In genomic region chr11:106784476-106784875, GRCm38 (mm10) we compare ENCODE assay signal across 27 mouse cellular contexts. TPM values are rescaled to one million over a fixed set of nuclear protein-coding genes. Genes with fewer than 3 reads are reported as not detected.
DNase-seq lines count a peak whose midpoint lies in the region; ATAC-seq and TF ChIP-seq lines count a peak whose summit lies in the region.
"Had no signal": no experiment of that assay in that cellular context is flagged by ENCODE, and none has a peak within 500 bp of the region (broad histone marks: within the 10 kb centered on the region; RNA-seq: fewer than 3 reads in every experiment).

No protein-coding gene starts in this region.

- H3K27ac ChIP-seq in left cerebral cortex, adult 2 months, result no peak overlapping the region
- H3K27ac ChIP-seq: embryonic facial prominence, embryonic 12.5 days; embryonic facial prominence, embryonic 15.5 days; heart, adult 2 months; heart, embryonic 10.5 days; hindbrain, embryonic 10.5 days; hindbrain, embryonic 13.5 days; intestine, embryonic 15.5 days had no signal

- peak overlapping the region; percentile 16; the same call in 1 of the 2 replicates for H3K4me3 ChIP-seq in left cerebral cortex, adult 2 months
- H3K4me3 ChIP-seq: embryonic facial prominence, embryonic 12.5 days; heart, embryonic 10.5 days; hindbrain, embryonic 10.5 days; intestine, embryonic 15.5 days had no signal

- intact Hi-C loops in left cerebral cortex, adult 2 months (cut with DNase I), result no loop called here
- intact Hi-C loops in left cerebral cortex, postnatal 4 days (cut with DNase I), result no loop called here

- no peak for ATAC-seq in megakaryocyte progenitor cell, adult 5-6 weeks (replicated peaks; ENCODE audit: poor library complexity)
- ATAC-seq: activated CD4-positive, CD25-positive, alpha-beta regulatory T cell, adult 4 months; forebrain, embryonic 14.5 days; forebrain, postnatal 0 days; hindbrain, embryonic 16.5 days; intestine, embryonic 15.5 days had no signal

- DNase-seq in cerebellum, adult 9-10 months, result peak; percentile 27
- no peak for DNase-seq in cerebellum, adult 8-10 months
- no peak for DNase-seq in left cerebral cortex, adult 2 months (ENCODE audit: extremely low spot score in 1 of 2, low spot score in 2 of 2)
- no peak for DNase-seq in left cerebral cortex, postnatal 4 days
- DNase-seq in naive thymus-derived CD4-positive, alpha-beta T cell, adult 2 months (ENCODE audit: low read depth), result peak; percentile 62
- DNase-seq in spleen, postnatal 10 days (ENCODE audit: low spot score in 2 of 2), result no peak
- DNase-seq: adrenal gland, adult 8-10 months; adrenal gland, postnatal 25 days; cerebellum, adult 11-12 months; cerebellum, adult 9-11 months; cerebellum, postnatal 25 days; forebrain, postnatal 0 days; gastrocnemius, postnatal 10 days; gastrocnemius, postnatal 36 days; heart, adult 2 months; heart, postnatal 36 days had no signal

- no peak for TF ChIP-seq CTCF in left cerebral cortex, adult 2 months (IDR thresholded peaks at IDR 0.05)

RNA-seq across cellular contexts. Expression of gene Ddx5, which starts 4.5 kb away (rescaled TPM):
- total RNA-seq in left cerebral cortex, adult 2 months (2021), result 100 to 1,000 TPM; 652 to 679 TPM
- 100 to 1,000 TPM; 737 to 784 TPM for total RNA-seq in left cerebral cortex, postnatal 4 days (2021)
- total RNA-seq in megakaryocyte progenitor cell, adult 5-6 weeks (2015), result 850 and 903 TPM in 2 replicates
- total RNA-seq in megakaryocyte progenitor cell, adult 5-6 weeks (2017), result 1,040 and 1,207 TPM in 2 replicates

RNA-seq across cellular contexts. Expression of gene Cep95, which starts 4.6 kb away (rescaled TPM):
- 10 to 100 TPM; 12.6 to 15.1 TPM for total RNA-seq in left cerebral cortex, adult 2 months (2021)
- 10 to 100 TPM; 14.6 to 19.6 TPM for total RNA-seq in left cerebral cortex, postnatal 4 days (2021)
- 16.9 and 22.0 TPM in 2 replicates for total RNA-seq in megakaryocyte progenitor cell, adult 5-6 weeks (2015)
- 15.6 and 21.3 TPM in 2 replicates for total RNA-seq in megakaryocyte progenitor cell, adult 5-6 weeks (2017)

RNA-seq across cellular contexts. Expression of gene Polg2, which starts 5.1 kb away (rescaled TPM):
- 1 to 10 TPM; 3.2 to 4.2 TPM for total RNA-seq in left cerebral cortex, adult 2 months (2021)
- total RNA-seq in left cerebral cortex, postnatal 4 days (2021), result 1 to 10 TPM; 5.2 to 6.2 TPM
- total RNA-seq in megakaryocyte progenitor cell, adult 5-6 weeks (2015), result 12.4 and 13.3 TPM in 2 replicates
- total RNA-seq in megakaryocyte progenitor cell, adult 5-6 weeks (2017), result 7.2 and 13.5 TPM in 2 replicates

RNA-seq across cellular contexts. Expression of gene Milr1, which starts 33.5 kb away (rescaled TPM):
- total RNA-seq in left cerebral cortex, adult 2 months (2021), result under 1 TPM in 1 of 2 experiments, not detected in 1; 0.44 TPM
- under 1 TPM; 0.56 to 0.93 TPM for total RNA-seq in left cerebral cortex, postnatal 4 days (2021)
- 63.1 and 96.7 TPM in 2 replicates for total RNA-seq in megakaryocyte progenitor cell, adult 5-6 weeks (2015)
- total RNA-seq in megakaryocyte progenitor cell, adult 5-6 weeks (2017), result 82.0 and 96.2 TPM in 2 replicates
- total RNA-seq: forebrain, postnatal 0 days; MEL had no signal

RNA-seq across cellular contexts. Expression of gene Pecam1, which starts 34.0 kb away (rescaled TPM):
- total RNA-seq in left cerebral cortex, adult 2 months (2021), result 10 to 100 TPM; 17.3 to 22.0 TPM
- total RNA-seq in left cerebral cortex, postnatal 4 days (2021), result 10 to 100 TPM; 17.7 TPM
- 55.0 and 57.0 TPM in 2 replicates for total RNA-seq in megakaryocyte progenitor cell, adult 5-6 weeks (2015)
- total RNA-seq in megakaryocyte progenitor cell, adult 5-6 weeks (2017), result 38.6 and 43.8 TPM in 2 replicates

Comparison
In these comparisons a context has a peak if more than half of its experiments do, and no peak if none do; other contexts are left out.
1. DNase-seq: peak in cerebellum, adult 9-10 months (single experiment) and naive thymus-derived CD4-positive, alpha-beta T cell, adult 2 months (single experiment); none in cerebellum, adult 8-10 months (single experiment), left cerebral cortex, adult 2 months (0 of 2), left cerebral cortex, postnatal 4 days (single experiment) and spleen, postnatal 10 days (0 of 2).